Mouse (Mus musculus): Measurements from ENCODE around the gene Mrpl18.

GRCm38 (mm10) chr17:12872275-12873028 lies 43.7 kb downstream of the Mrpl18 start:
- TF ChIP-seq MXI1 (IDR thresholded peaks at IDR 0.05; ENCODE audit: low read depth, low read length), result no peak
- no peak for TF ChIP-seq SMC3 (IDR thresholded peaks at IDR 0.05; ENCODE audit: low read depth, low read length)
- no peak for TF ChIP-seq SIN3A (IDR thresholded peaks at IDR 0.05; ENCODE audit: low read length)
- no peak for TF ChIP-seq POLR2A (IDR thresholded peaks at IDR 0.05; ENCODE audit: control insufficient read depth in 1 of 2, insufficient read depth in 1 of 2, low read depth in 1 of 2, low read length in 2 of 2, poor library complexity in 1 of 2)
- TF ChIP-seq CTCF (IDR thresholded peaks at IDR 0.05 in 2 of 3, conservative IDR thresholded peaks at IDR 0.05 in 1 of 3; ENCODE audit: control insufficient read depth in 1 of 3, insufficient read depth in 1 of 3, low read depth in 2 of 3, low read length in 3 of 3, poor library complexity in 1 of 3, severe bottlenecking in 1 of 3), result no peak
- TF ChIP-seq ZMIZ1 (IDR thresholded peaks at IDR 0.05; ENCODE audit: low read depth, low read length), result no peak
- no peak for TF ChIP-seq UBTF (IDR thresholded peaks at IDR 0.05; ENCODE audit: borderline replicate concordance, insufficient read depth, low read depth, low read length)
- TF ChIP-seq POLR2AphosphoS2 (IDR thresholded peaks at IDR 0.05; ENCODE audit: low read length), result no peak
- TF ChIP-seq ZKSCAN1 (IDR thresholded peaks at IDR 0.05; ENCODE audit: low read depth, low read length), result no peak
- no peak for TF ChIP-seq MEF2A (IDR thresholded peaks at IDR 0.05; ENCODE audit: extremely low read depth, insufficient replicate concordance, low read depth, low read length, poor library complexity, severe bottlenecking)

Measured in MEL (cell line).